Mouse (Mus musculus) heart, postnatal 0 days (tissue): Measurements from ENCODE around the gene Ifit1bl1.

Source experiments
- CTCF ChIP-seq: IDR thresholded peaks from 2 replicates; pipeline ENCODE4 v1.5.1; 2016; ENCODE audit warnings: antibody characterized with exemption, control low read depth, low read depth
- EP300 ChIP-seq: IDR thresholded peaks from 2 replicates; pipeline ENCODE4 v1.6.1; 2016; ENCODE audit warnings: antibody characterized with exemption, low read depth

DNA sequence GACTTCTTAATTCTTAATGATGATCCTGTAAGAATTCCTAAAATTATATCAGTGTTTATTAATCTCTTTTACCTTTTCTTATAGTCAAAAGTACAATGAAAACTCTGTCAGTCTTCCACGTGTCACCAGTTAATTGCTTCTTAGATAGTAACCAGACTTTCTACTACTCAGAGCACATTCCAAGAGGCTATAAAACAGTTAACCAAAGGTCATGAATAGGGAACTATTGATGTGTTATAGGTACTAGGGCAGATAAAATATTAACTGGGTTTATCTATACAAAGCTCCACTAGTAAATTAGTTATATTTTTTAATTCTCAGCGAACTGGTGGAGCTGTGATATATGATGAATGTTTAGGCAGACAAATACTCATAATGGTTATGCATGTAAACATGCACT is 25.7 kb upstream of the Ifit1bl1 start:
- TF ChIP-seq CTCF (no peak), EP300 (no peak)
